Comparison of ENCODE assay signal across 7 mouse cellular contexts in the genomic region with DNA sequence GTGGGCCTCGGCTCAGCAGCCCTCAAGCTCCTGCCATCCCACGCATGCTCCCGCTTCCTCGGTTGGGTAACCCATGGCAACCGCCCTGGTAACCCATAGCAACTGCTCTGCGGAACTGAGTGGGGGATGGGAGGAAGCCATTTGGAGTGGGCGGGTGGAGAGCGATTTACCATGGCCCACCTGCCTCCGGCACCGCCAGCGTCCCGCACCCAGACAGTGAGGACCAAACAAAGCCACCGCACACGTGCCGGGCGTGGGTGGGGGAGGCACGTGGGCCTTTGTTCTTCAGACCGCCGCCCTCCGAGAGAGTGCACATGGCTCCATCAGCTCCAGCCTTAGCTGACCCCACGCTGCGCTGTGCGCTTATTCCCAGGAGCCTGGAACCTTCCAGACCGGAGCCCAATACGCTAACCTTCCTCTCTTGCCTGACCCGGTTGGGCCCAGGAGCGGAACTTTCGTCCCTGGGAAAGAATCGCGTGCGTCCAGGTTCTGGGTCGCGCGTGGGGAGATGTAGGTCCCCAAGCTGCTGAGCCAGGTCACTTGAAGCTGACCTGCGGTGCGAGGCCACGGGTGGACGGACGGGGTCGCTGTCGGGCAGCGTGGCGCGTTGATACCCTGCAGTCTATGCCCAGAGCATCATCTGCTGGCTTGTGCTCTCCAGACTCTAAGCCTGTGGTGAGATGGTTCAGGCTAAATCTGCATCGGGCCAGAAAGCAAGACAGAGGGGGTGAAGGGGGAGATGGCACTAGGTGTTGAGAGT.
DNase-seq lines count a peak whose midpoint lies in the region; ATAC-seq and TF ChIP-seq lines count a peak whose summit lies in the region.

No protein-coding gene starts in this region.

- no peaks in the 10 kb centered on the region for H3K27me3 ChIP-seq in heart, embryonic 12.5 days (replicated peaks)
- H3K27me3 ChIP-seq in kidney, embryonic 15.5 days = no peaks in the 10 kb centered on the region
- H3K27me3 ChIP-seq in limb, embryonic 15.5 days = 0 out of 2 replicates have a peak, but pooled peaks cover 5% of the 10 kb centered on the region
- H3K27me3 ChIP-seq in midbrain, postnatal 0 days (ENCODE audit: insufficient read depth, low read length) = no peaks in the 10 kb centered on the region

- DNase-seq in brain, embryonic 14.5 days (ENCODE audit: low read depth) = peak; percentile 99
- DNase-seq in midbrain, postnatal 0 days (ENCODE audit: low spot score) = peak; percentile 97
- DNase-seq in spleen, postnatal 10 days (ENCODE audit: low spot score in 2 of 2) = peak; percentile 42 to 75

- peak overlapping the region; percentile 83 for H3K4me2 ChIP-seq in heart, embryonic 12.5 days
- H3K4me2 ChIP-seq in kidney, embryonic 15.5 days = peak overlapping the region; percentile 88
- H3K4me2 ChIP-seq in limb, embryonic 15.5 days = peak overlapping the region; percentile 93
- peak overlapping the region; percentile 55 for H3K4me2 ChIP-seq in midbrain, postnatal 0 days (ENCODE audit: low read depth, low read length, poor library complexity, severe bottlenecking)

- TF ChIP-seq CTCF in brain, embryonic 14.5 days (IDR thresholded peaks at IDR 0.05; ENCODE audit: borderline replicate concordance, extremely low read depth, insufficient read depth, insufficient read length) = peak; percentile 85
- peak; percentile 92 for TF ChIP-seq CTCF in midbrain, postnatal 0 days (IDR thresholded peaks at IDR 0.05)

- no peak overlapping the region for H3K27ac ChIP-seq in heart, embryonic 12.5 days (ENCODE audit: poor library complexity, severe bottlenecking)
- H3K27ac ChIP-seq in kidney, embryonic 15.5 days = peak overlapping the region; percentile 73
- H3K27ac ChIP-seq in limb, embryonic 15.5 days = no peak overlapping the region
- H3K27ac ChIP-seq in midbrain, postnatal 0 days (ENCODE audit: low read depth, low read length) = peak overlapping the region; percentile 98

- H3K9ac ChIP-seq in heart, embryonic 12.5 days = peak overlapping the region; percentile 66
- peak overlapping the region; percentile 42 for H3K9ac ChIP-seq in kidney, embryonic 15.5 days
- peak overlapping the region; percentile 23 for H3K9ac ChIP-seq in limb, embryonic 15.5 days
- peak overlapping the region; percentile 60 for H3K9ac ChIP-seq in midbrain, postnatal 0 days (replicated peaks; ENCODE audit: low read length, poor library complexity, severe bottlenecking)

- peaks cover 7% of the 10 kb centered on the region for H3K4me1 ChIP-seq in heart, embryonic 12.5 days (replicated peaks)
- peaks cover 26% of the 10 kb centered on the region for H3K4me1 ChIP-seq in kidney, embryonic 15.5 days
- H3K4me1 ChIP-seq in limb, embryonic 15.5 days = peaks cover 9% of the 10 kb centered on the region
- H3K4me1 ChIP-seq in midbrain, postnatal 0 days (ENCODE audit: insufficient read depth, low read length) = peaks cover 6% of the 10 kb centered on the region; the same call in 1 of the 2 replicates

- WGBS in heart, embryonic 12.5 days = 3% methylated on average over 45 of the region's 45 CpGs
- WGBS in kidney, embryonic 15.5 days = under 1% methylated on average over 45 of the region's 45 CpGs
- 3% methylated on average over 45 of the region's 45 CpGs for WGBS in limb, embryonic 15.5 days
- under 1% methylated on average over 43 of the region's 45 CpGs for WGBS in midbrain, postnatal 0 days

- no peak for TF ChIP-seq POLR2A in brain, embryonic 14.5 days (IDR thresholded peaks at IDR 0.05; ENCODE audit: borderline replicate concordance, extremely low read depth, insufficient read depth, insufficient read length, poor library complexity, severe bottlenecking)

- no peaks in the 10 kb centered on the region for H3K9me3 ChIP-seq in heart, embryonic 12.5 days (replicated peaks)
- H3K9me3 ChIP-seq in kidney, embryonic 15.5 days (replicated peaks) = no peaks in the 10 kb centered on the region
- no peaks in the 10 kb centered on the region for H3K9me3 ChIP-seq in limb, embryonic 15.5 days
- no peaks in the 10 kb centered on the region for H3K9me3 ChIP-seq in midbrain, postnatal 0 days (ENCODE audit: low read length)

- peaks cover 7% of the 10 kb centered on the region; the same call in 1 of the 2 replicates for H3K36me3 ChIP-seq in heart, embryonic 12.5 days
- H3K36me3 ChIP-seq in kidney, embryonic 15.5 days = no peaks in the 10 kb centered on the region
- H3K36me3 ChIP-seq in limb, embryonic 15.5 days = no peaks in the 10 kb centered on the region
- no peaks in the 10 kb centered on the region for H3K36me3 ChIP-seq in midbrain, postnatal 0 days (ENCODE audit: insufficient read depth, low read length)

- H3K4me3 ChIP-seq in heart, embryonic 12.5 days = peak overlapping the region; percentile 52
- H3K4me3 ChIP-seq in kidney, embryonic 15.5 days (replicated peaks) = peak overlapping the region; percentile 51
- H3K4me3 ChIP-seq in limb, embryonic 15.5 days = peak overlapping the region; percentile 40
- H3K4me3 ChIP-seq in midbrain, postnatal 0 days (ENCODE audit: low read depth, low read length) = peak overlapping the region; percentile 36

- ATAC-seq in erythroid progenitor cell, adult 5-6 weeks (replicated peaks; ENCODE audit: low FRiP score, poor library complexity, severe bottlenecking) = 0 out of 2 replicates have a peak, but pooled peaks have one; percentile 34
- ATAC-seq in heart, embryonic 12.5 days (ENCODE audit: insufficient number of reproducible peaks, low FRiP score) = peak; percentile 78
- peak; percentile 86 for ATAC-seq in kidney, embryonic 15.5 days (replicated peaks; ENCODE audit: low FRiP score)
- ATAC-seq in limb, embryonic 15.5 days (ENCODE audit: insufficient number of reproducible peaks, low FRiP score, low TSS enrichment, low read depth) = no peak
- ATAC-seq in midbrain, postnatal 0 days (ENCODE audit: low FRiP score) = peak; percentile 96

Comparison
In these comparisons a context has a peak if more than half of its experiments do, and no peak if none do; other contexts are left out.
1. H3K27ac ChIP-seq: peak in kidney, embryonic 15.5 days (single experiment) and midbrain, postnatal 0 days (single experiment); none in heart, embryonic 12.5 days (single experiment) and limb, embryonic 15.5 days (single experiment).
2. Peak in every context shown above with its lines, with median percentiles within 50 percentile points of each other: DNase-seq, H3K4me2 ChIP-seq, H3K4me3 ChIP-seq and H3K9ac ChIP-seq.